21 mouse cellular contexts compared by ENCODE assay signal in the genomic region with DNA sequence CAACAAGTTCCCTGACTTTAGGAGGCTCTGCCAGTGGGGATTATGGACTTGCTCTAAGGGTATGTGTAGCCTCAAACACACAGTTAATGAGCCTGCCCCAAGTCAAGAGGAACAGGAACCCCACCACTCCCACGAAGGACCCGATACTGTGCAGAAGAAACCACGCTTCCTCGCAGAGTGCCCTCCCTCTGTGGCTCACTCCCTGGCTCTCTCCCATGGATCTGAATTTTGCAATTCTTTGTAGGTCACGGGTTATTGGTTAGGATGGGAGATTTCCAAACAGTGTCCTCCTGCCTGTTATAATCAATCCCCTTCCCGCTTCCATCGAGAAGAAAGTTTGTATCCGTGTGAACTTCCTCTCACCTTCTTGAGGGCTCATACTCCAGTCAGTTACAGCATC. TPM values are rescaled to one million over a fixed set of nuclear protein-coding genes. Genes with fewer than 3 reads are reported as not detected.
DNase-seq lines count a peak whose midpoint lies in the region; ATAC-seq and TF ChIP-seq lines count a peak whose summit lies in the region.
"Had no signal": no experiment of that assay in that cellular context is flagged by ENCODE, and none has a peak within 500 bp of the region (broad histone marks: within the 10 kb centered on the region; RNA-seq: fewer than 3 reads in every experiment).

No protein-coding gene starts in this region.

- 0 out of 2 replicates have a peak overlapping the region, but pooled peaks have one; percentile 15 for H3K27ac ChIP-seq in liver, embryonic 16.5 days (ENCODE audit: low read length)
- peak overlapping the region; percentile 73 for H3K27ac ChIP-seq in intestine, postnatal 0 days (ENCODE audit: low read depth, low read length)
- H3K27ac ChIP-seq in stomach, postnatal 0 days (replicated peaks): peak overlapping the region; percentile 82
- no peak overlapping the region for H3K27ac ChIP-seq in embryonic facial prominence, embryonic 10.5 days (replicated peaks)
- H3K27ac ChIP-seq: hindbrain, embryonic 15.5 days; midbrain, embryonic 15.5 days; neural tube, embryonic 13.5 days had no signal

- H3K36me3 ChIP-seq in liver, embryonic 16.5 days (ENCODE audit: control insufficient read depth, insufficient read depth): no peaks in the 10 kb centered on the region
- 0 out of 2 replicates have a peak, but pooled peaks cover 3% of the 10 kb centered on the region for H3K36me3 ChIP-seq in intestine, postnatal 0 days (ENCODE audit: control insufficient read depth, insufficient read depth)
- H3K36me3 ChIP-seq in stomach, postnatal 0 days (ENCODE audit: control insufficient read depth, insufficient read depth, low read length): no peaks in the 10 kb centered on the region
- H3K36me3 ChIP-seq in embryonic facial prominence, embryonic 10.5 days (replicated peaks): no peaks in the 10 kb centered on the region
- H3K36me3 ChIP-seq: embryonic facial prominence, embryonic 12.5 days; hindbrain, embryonic 15.5 days; midbrain, embryonic 15.5 days; neural tube, embryonic 13.5 days had no signal

- peaks cover 21% of the 10 kb centered on the region for H3K4me1 ChIP-seq in liver, embryonic 16.5 days (ENCODE audit: control insufficient read depth, low read depth, low read length)
- H3K4me1 ChIP-seq in intestine, postnatal 0 days (replicated peaks; ENCODE audit: control insufficient read depth, insufficient read depth, low read length): peaks cover 6% of the 10 kb centered on the region; the same call in 1 of the 2 replicates
- peaks cover 8% of the 10 kb centered on the region for H3K4me1 ChIP-seq in stomach, postnatal 0 days (replicated peaks; ENCODE audit: control insufficient read depth, insufficient read depth)
- peaks cover 23% of the 10 kb centered on the region for H3K4me1 ChIP-seq in embryonic facial prominence, embryonic 10.5 days
- H3K4me1 ChIP-seq: hindbrain, embryonic 15.5 days; midbrain, embryonic 15.5 days had no signal

- TF ChIP-seq EP300 in stomach, postnatal 0 days (optimal IDR thresholded peaks at IDR 0.05): no peak

- no peak for TF ChIP-seq CTCF in intestine, postnatal 0 days (IDR thresholded peaks at IDR 0.05; ENCODE audit: low read depth)
- no peak for TF ChIP-seq CTCF in stomach, postnatal 0 days (IDR thresholded peaks at IDR 0.05; ENCODE audit: low read depth)

- no peaks in the 10 kb centered on the region for H3K27me3 ChIP-seq in liver, embryonic 16.5 days (ENCODE audit: control insufficient read depth, insufficient read depth, low read depth, low read length)
- no peaks in the 10 kb centered on the region for H3K27me3 ChIP-seq in intestine, postnatal 0 days (replicated peaks; ENCODE audit: control insufficient read depth, insufficient read depth, low read length)
- H3K27me3 ChIP-seq in stomach, postnatal 0 days (ENCODE audit: control insufficient read depth, insufficient read depth, low read length): no peaks in the 10 kb centered on the region
- H3K27me3 ChIP-seq in embryonic facial prominence, embryonic 10.5 days (replicated peaks; ENCODE audit: low read depth, poor library complexity, severe bottlenecking): no peaks in the 10 kb centered on the region
- H3K27me3 ChIP-seq: embryonic facial prominence, embryonic 12.5 days; hindbrain, embryonic 15.5 days; midbrain, embryonic 15.5 days; neural tube, embryonic 13.5 days had no signal

- H3K4me3 ChIP-seq in liver, embryonic 16.5 days (ENCODE audit: low read depth, low read length): no peak overlapping the region
- no peak overlapping the region for H3K4me3 ChIP-seq in intestine, postnatal 0 days (ENCODE audit: low read depth, low read length)
- no peak overlapping the region for H3K4me3 ChIP-seq in stomach, postnatal 0 days (ENCODE audit: low read depth, low read length)
- H3K4me3 ChIP-seq in embryonic facial prominence, embryonic 10.5 days: no peak overlapping the region
- H3K4me3 ChIP-seq: embryonic facial prominence, embryonic 12.5 days; hindbrain, embryonic 15.5 days; midbrain, embryonic 15.5 days; myocyte; neural tube, embryonic 13.5 days had no signal

- peak; percentile 52 for DNase-seq in adrenal gland, postnatal 10 days
- DNase-seq in adrenal gland, postnatal 4 days (ENCODE audit: low spot score in 2 of 2): no peak
- DNase-seq in liver: no peak
- no peak for DNase-seq in stomach, postnatal 0 days (ENCODE audit: low spot score)
- DNase-seq in cerebellum, postnatal 4 days (ENCODE audit: low spot score in 2 of 2): no peak
- no peak for DNase-seq in embryonic facial prominence, embryonic 10.5 days (ENCODE audit: low spot score)
- DNase-seq: cerebellum, adult 8-10 months; forebrain, postnatal 0 days; heart, adult 11 months; kidney, postnatal 4 days; layer of hippocampus, adult 9-11 months; lung, adult 2 months had no signal

- H3K4me2 ChIP-seq in liver, embryonic 16.5 days (ENCODE audit: low read depth, low read length): no peak overlapping the region
- H3K4me2 ChIP-seq in intestine, postnatal 0 days (replicated peaks; ENCODE audit: low read depth): 0 out of 2 replicates have a peak overlapping the region, but pooled peaks have one; percentile 27
- H3K4me2 ChIP-seq in stomach, postnatal 0 days (replicated peaks; ENCODE audit: low read depth): no peak overlapping the region
- H3K4me2 ChIP-seq: embryonic facial prominence, embryonic 12.5 days; heart, embryonic 11.5 days; hindbrain, embryonic 15.5 days; midbrain, embryonic 15.5 days; neural tube, embryonic 13.5 days had no signal

- ATAC-seq in liver, embryonic 16.5 days (ENCODE audit: low read depth): no peak
- ATAC-seq in intestine, postnatal 0 days: no peak
- no peak for ATAC-seq in stomach, postnatal 0 days (ENCODE audit: low FRiP score, low TSS enrichment)
- ATAC-seq: forebrain, postnatal 0 days; midbrain, embryonic 15.5 days had no signal

- no peak overlapping the region for H3K9ac ChIP-seq in liver, embryonic 16.5 days (ENCODE audit: low read depth, low read length)
- H3K9ac ChIP-seq in intestine, postnatal 0 days (ENCODE audit: low read depth, low read length): no peak overlapping the region
- no peak overlapping the region for H3K9ac ChIP-seq in stomach, postnatal 0 days (ENCODE audit: low read length)
- H3K9ac ChIP-seq: embryonic facial prominence, embryonic 12.5 days; forebrain, postnatal 0 days; hindbrain, embryonic 15.5 days; midbrain, embryonic 15.5 days; neural tube, embryonic 13.5 days had no signal

- H3K9me3 ChIP-seq in liver, embryonic 16.5 days (replicated peaks; ENCODE audit: control insufficient read depth, low read length): no peaks in the 10 kb centered on the region
- H3K9me3 ChIP-seq in intestine, postnatal 0 days (ENCODE audit: control insufficient read depth): no peaks in the 10 kb centered on the region
- H3K9me3 ChIP-seq in stomach, postnatal 0 days (ENCODE audit: control insufficient read depth, low read length): no peaks in the 10 kb centered on the region
- H3K9me3 ChIP-seq in embryonic facial prominence, embryonic 10.5 days: no peaks in the 10 kb centered on the region
- H3K9me3 ChIP-seq: embryonic facial prominence, embryonic 12.5 days; hindbrain, embryonic 15.5 days; midbrain, embryonic 15.5 days; neural tube, embryonic 13.5 days had no signal

- WGBS in liver, embryonic 16.5 days (ENCODE audit: insufficient replicate concordance): 49% methylated on average over 8 of the region's 8 CpGs
- 86% methylated on average over 8 of the region's 8 CpGs for WGBS in intestine, postnatal 0 days
- whole genome bisulfite sequencing in stomach, postnatal 0 days: 88% methylated on average over 8 of the region's 8 CpGs
- WGBS in embryonic facial prominence, embryonic 10.5 days: 92% methylated on average over 8 of the region's 8 CpGs

RNA-seq across cellular contexts. Expression of gene Cmbl, which starts 5.8 kb away (rescaled TPM):
- total RNA-seq in adrenal gland, postnatal 10 days (2021): 100 to 1,000 TPM in 1 of 2 experiments, 10 to 100 TPM in 1; 82.2 to 106 TPM
- 100 to 1,000 TPM; 103 to 106 TPM for total RNA-seq in adrenal gland, postnatal 4 days (2021)
- polyA plus RNA-seq in liver, embryonic 16.5 days (2015; fragmentation: Nextera tagmentation; extraction: Ambion mirVana): 12.7 and 16.4 TPM in 2 replicates
- 90.2 and 105 TPM in 2 replicates for polyA plus RNA-seq in intestine, postnatal 0 days (2015; fragmentation: Nextera tagmentation; extraction: Ambion mirVana)
- 37.8 and 38.2 TPM in 2 replicates for polyA plus RNA-seq in stomach, postnatal 0 days (2015; fragmentation: Nextera tagmentation; extraction: Ambion mirVana)
- polyA plus RNA-seq in embryonic facial prominence, embryonic 10.5 days (2016; fragmentation: Nextera tagmentation; extraction: Ambion mirVana): 2.3 and 2.5 TPM in 2 replicates
- total RNA-seq: megakaryocyte-erythroid progenitor cell, adult 5-6 weeks had no signal

RNA-seq across cellular contexts. Expression of gene Cct5, which starts 30.6 kb away (rescaled TPM):
- total RNA-seq in adrenal gland, postnatal 10 days (2021): 100 to 1,000 TPM; 272 to 290 TPM
- 100 to 1,000 TPM; 310 to 330 TPM for total RNA-seq in adrenal gland, postnatal 4 days (2021)
- polyA plus RNA-seq in liver, embryonic 16.5 days (2015; fragmentation: Nextera tagmentation; extraction: Ambion mirVana): 229 and 244 TPM in 2 replicates
- 165 and 172 TPM in 2 replicates for polyA plus RNA-seq in intestine, postnatal 0 days (2015; fragmentation: Nextera tagmentation; extraction: Ambion mirVana)
- polyA plus RNA-seq in stomach, postnatal 0 days (2015; fragmentation: Nextera tagmentation; extraction: Ambion mirVana): 247 and 248 TPM in 2 replicates
- 782 and 839 TPM in 2 replicates for polyA plus RNA-seq in embryonic facial prominence, embryonic 10.5 days (2016; fragmentation: Nextera tagmentation; extraction: Ambion mirVana)

RNA-seq across cellular contexts. Expression of gene Fam173b, which starts 30.7 kb away (rescaled TPM):
- total RNA-seq in adrenal gland, postnatal 10 days (2021): 10 to 100 TPM; 14.8 to 19.4 TPM
- total RNA-seq in adrenal gland, postnatal 4 days (2021): 10 to 100 TPM; 17.1 to 17.4 TPM
- polyA plus RNA-seq in liver, embryonic 16.5 days (2015; fragmentation: Nextera tagmentation; extraction: Ambion mirVana): 7.1 TPM in 2 replicates
- 9.0 and 9.8 TPM in 2 replicates for polyA plus RNA-seq in intestine, postnatal 0 days (2015; fragmentation: Nextera tagmentation; extraction: Ambion mirVana)
- polyA plus RNA-seq in stomach, postnatal 0 days (2015; fragmentation: Nextera tagmentation; extraction: Ambion mirVana): 9.9 and 10.4 TPM in 2 replicates
- polyA plus RNA-seq in embryonic facial prominence, embryonic 10.5 days (2016; fragmentation: Nextera tagmentation; extraction: Ambion mirVana): 13.4 and 14.7 TPM in 2 replicates

RNA-seq across cellular contexts. Expression of gene March6, which starts 40.1 kb away (rescaled TPM):
- 100 to 1,000 TPM in 1 of 2 experiments, 10 to 100 TPM in 1; 97.6 to 101 TPM for total RNA-seq in adrenal gland, postnatal 10 days (2021)
- total RNA-seq in adrenal gland, postnatal 4 days (2021): 100 to 1,000 TPM; 114 to 120 TPM
- 15.8 TPM in 2 replicates for polyA plus RNA-seq in liver, embryonic 16.5 days (2015; fragmentation: Nextera tagmentation; extraction: Ambion mirVana)
- polyA plus RNA-seq in intestine, postnatal 0 days (2015; fragmentation: Nextera tagmentation; extraction: Ambion mirVana): 15.4 and 16.5 TPM in 2 replicates
- 12.6 and 12.9 TPM in 2 replicates for polyA plus RNA-seq in stomach, postnatal 0 days (2015; fragmentation: Nextera tagmentation; extraction: Ambion mirVana)
- polyA plus RNA-seq in embryonic facial prominence, embryonic 10.5 days (2016; fragmentation: Nextera tagmentation; extraction: Ambion mirVana): 38.9 and 39.8 TPM in 2 replicates
